14 mouse cellular contexts compared by ENCODE assay signal in genomic region chr2:105476028-105476677, GRCm38 (mm10).
A peak's percentile ranks its signal among the peaks of the same experiment; 100 is the strongest.
DNase-seq lines count a peak whose midpoint lies in the region; ATAC-seq and TF ChIP-seq lines count a peak whose summit lies in the region.
"Had no signal": no experiment of that assay in that cellular context is flagged by ENCODE, and none has a peak within 500 bp of the region (broad histone marks: within the 10 kb centered on the region; RNA-seq: fewer than 3 reads in every experiment).

No protein-coding gene starts in this region.

- 70% methylated on average over 7 of the region's 7 CpGs for WGBS in kidney, embryonic 14.5 days
- WGBS in kidney, adult 2 months: 76% methylated on average over 7 of the region's 7 CpGs
- 77% methylated on average over 7 of the region's 7 CpGs for WGBS in limb, embryonic 15.5 days

- no peak overlapping the region for H3K9ac ChIP-seq in kidney, embryonic 14.5 days (ENCODE audit: low read depth, low read length)
- H3K9ac ChIP-seq in limb, embryonic 15.5 days: no peak overlapping the region
- H3K9ac ChIP-seq: liver, embryonic 14.5 days had no signal

- no peaks in the 10 kb centered on the region for H3K27me3 ChIP-seq in kidney, embryonic 14.5 days (ENCODE audit: control insufficient read depth, insufficient read depth, low read length)
- H3K27me3 ChIP-seq in kidney, adult 2 months (replicated peaks; ENCODE audit: control insufficient read depth, insufficient read depth, low read length): no peaks in the 10 kb centered on the region
- no peaks in the 10 kb centered on the region for H3K27me3 ChIP-seq in limb, embryonic 15.5 days

- H3K36me3 ChIP-seq in kidney, embryonic 14.5 days (ENCODE audit: control insufficient read depth, insufficient read depth, low read length): no peaks in the 10 kb centered on the region
- H3K36me3 ChIP-seq in kidney, adult 2 months (ENCODE audit: control insufficient read depth, insufficient read depth, low read length): no peaks in the 10 kb centered on the region
- H3K36me3 ChIP-seq in limb, embryonic 15.5 days: no peaks in the 10 kb centered on the region

- no peak overlapping the region for H3K27ac ChIP-seq in kidney, embryonic 14.5 days (ENCODE audit: low read depth, low read length)
- H3K27ac ChIP-seq in kidney, adult 2 months (ENCODE audit: insufficient read depth, low read depth, low read length): no peak overlapping the region
- no peak overlapping the region for H3K27ac ChIP-seq in limb, embryonic 15.5 days
- H3K27ac ChIP-seq: liver, embryonic 14.5 days had no signal

- no peak overlapping the region for H3K4me3 ChIP-seq in kidney, embryonic 14.5 days (ENCODE audit: low read length)
- H3K4me3 ChIP-seq in kidney, adult 2 months (ENCODE audit: insufficient read depth, low read depth, low read length): no peak overlapping the region
- H3K4me3 ChIP-seq in limb, embryonic 15.5 days: no peak overlapping the region

- no peaks in the 10 kb centered on the region for H3K4me1 ChIP-seq in kidney, embryonic 14.5 days (ENCODE audit: control insufficient read depth, insufficient read depth, low read length)
- no peaks in the 10 kb centered on the region for H3K4me1 ChIP-seq in kidney, adult 2 months (ENCODE audit: control insufficient read depth, insufficient read depth, low read length)
- no peaks in the 10 kb centered on the region for H3K4me1 ChIP-seq in limb, embryonic 15.5 days

- DNase-seq in adrenal gland, adult 8-10 months: peak; percentile 25
- no peak for DNase-seq in adrenal gland, postnatal 4 days (ENCODE audit: low spot score in 2 of 2)
- DNase-seq in kidney, adult 2 months: no peak
- DNase-seq in ES-CJ7 (ENCODE audit: low read depth, low spot score): peak; percentile 7
- no peak for DNase-seq in MN1 (ENCODE audit: low spot score)
- DNase-seq in cerebellum, postnatal 4 days (ENCODE audit: low spot score in 2 of 2): no peak
- DNase-seq: cerebellum, adult 9-11 months; kidney, adult 8-10 months; layer of hippocampus, postnatal 36 days; spleen, adult 18-20 months; thymus, postnatal 25 days had no signal

- peak; percentile 43; the same call in 1 of the 2 replicates for ATAC-seq in kidney, embryonic 14.5 days (ENCODE audit: low FRiP score, low TSS enrichment)
- 0 out of 2 replicates have a peak, but pooled peaks have one; percentile 62 for ATAC-seq in limb, embryonic 15.5 days (ENCODE audit: insufficient number of reproducible peaks, low FRiP score, low TSS enrichment, low read depth)

- H3K9me3 ChIP-seq in kidney, embryonic 14.5 days (ENCODE audit: control insufficient read depth, low read length): no peaks in the 10 kb centered on the region
- no peaks in the 10 kb centered on the region for H3K9me3 ChIP-seq in limb, embryonic 15.5 days

- no peak for TF ChIP-seq POLR2A in kidney, adult 2 months (IDR thresholded peaks at IDR 0.05; ENCODE audit: low read depth, low read length)

- no peak for TF ChIP-seq CTCF in kidney, adult 2 months (conservative IDR thresholded peaks at IDR 0.05; ENCODE audit: insufficient read depth, insufficient read length, low read depth, low read length)

- H3K4me2 ChIP-seq in kidney, embryonic 14.5 days (replicated peaks; ENCODE audit: low read depth, low read length): no peak overlapping the region
- H3K4me2 ChIP-seq in limb, embryonic 15.5 days: no peak overlapping the region

Comparison
In these comparisons a context has a peak if more than half of its experiments do, and no peak if none do; other contexts are left out.
1. DNase-seq: peak in adrenal gland, adult 8-10 months (single experiment) and ES-CJ7 (single experiment); none in adrenal gland, postnatal 4 days (0 of 2), kidney, adult 2 months (single experiment), MN1 (single experiment) and cerebellum, postnatal 4 days (0 of 2).